Comparison of ENCODE assay signal across 11 mouse cellular contexts in genomic region chr13:98832451-98833450, GRCm38 (mm10). TPM values are rescaled to one million over a fixed set of nuclear protein-coding genes. Genes with fewer than 3 reads are reported as not detected.
DNase-seq lines count a peak whose midpoint lies in the region; ATAC-seq and TF ChIP-seq lines count a peak whose summit lies in the region.
"Had no signal": no experiment of that assay in that cellular context is flagged by ENCODE, and none has a peak within 500 bp of the region (broad histone marks: within the 10 kb centered on the region; RNA-seq: fewer than 3 reads in every experiment).

No protein-coding gene starts in this region.

- peak; percentile 29 to 44 for DNase-seq in spleen, postnatal 36 days (ENCODE audit: low spot score in 2 of 2)
- no peak for DNase-seq in spleen, adult 18-20 months
- DNase-seq in ES-CJ7 (ENCODE audit: low read depth, low spot score): peak; percentile 31
- DNase-seq in induced T-regulatory cell, adult 2 months (ENCODE audit: low read depth): peak; percentile 59
- peak; percentile 63 for DNase-seq in splenic B cell, adult 2 months (ENCODE audit: low read depth, low spot score)
- no peak for DNase-seq in right cerebral cortex, postnatal 4 days
- DNase-seq: adrenal gland, adult 2 months; kidney, adult 2 months had no signal

- TF ChIP-seq CTCF in intestine, postnatal 0 days (IDR thresholded peaks at IDR 0.05; ENCODE audit: low read depth): no peak

- H3K4me2 ChIP-seq in intestine, postnatal 0 days (replicated peaks; ENCODE audit: low read depth): no peak overlapping the region
- H3K4me2 ChIP-seq: limb, embryonic 12.5 days had no signal

- H3K9ac ChIP-seq in intestine, postnatal 0 days (ENCODE audit: low read depth, low read length): no peak overlapping the region
- H3K9ac ChIP-seq: limb, embryonic 12.5 days had no signal

- WGBS in intestine, postnatal 0 days: 75% methylated on average over 10 of the region's 10 CpGs

- H3K9me3 ChIP-seq in intestine, postnatal 0 days (ENCODE audit: control insufficient read depth): no peaks in the 10 kb centered on the region
- H3K9me3 ChIP-seq: hindbrain, embryonic 10.5 days; limb, embryonic 12.5 days had no signal

- H3K4me3 ChIP-seq in intestine, postnatal 0 days (ENCODE audit: low read depth, low read length): no peak overlapping the region
- H3K4me3 ChIP-seq: hindbrain, embryonic 10.5 days; limb, embryonic 12.5 days had no signal

- no peak for ATAC-seq in intestine, postnatal 0 days

- H3K36me3 ChIP-seq in splenic B cell, adult 2 months (ENCODE audit: control insufficient read depth, insufficient read depth, low read length, poor library complexity, severe bottlenecking): no peaks in the 10 kb centered on the region
- peaks cover 10% of the 10 kb centered on the region for H3K36me3 ChIP-seq in intestine, postnatal 0 days (ENCODE audit: control insufficient read depth, insufficient read depth)

- no peaks in the 10 kb centered on the region for H3K4me1 ChIP-seq in intestine, postnatal 0 days (replicated peaks; ENCODE audit: control insufficient read depth, insufficient read depth, low read length)
- H3K4me1 ChIP-seq: hindbrain, embryonic 10.5 days; limb, embryonic 12.5 days had no signal

- no peaks in the 10 kb centered on the region for H3K27me3 ChIP-seq in splenic B cell, adult 2 months (ENCODE audit: control insufficient read depth, insufficient read depth, low read length, poor library complexity, severe bottlenecking)
- no peaks in the 10 kb centered on the region for H3K27me3 ChIP-seq in intestine, postnatal 0 days (replicated peaks; ENCODE audit: control insufficient read depth, insufficient read depth, low read length)
- H3K27me3 ChIP-seq: limb, embryonic 12.5 days had no signal

- H3K27ac ChIP-seq in intestine, postnatal 0 days (ENCODE audit: low read depth, low read length): no peak overlapping the region; the same call in 1 of the 2 replicates
- H3K27ac ChIP-seq: hindbrain, embryonic 10.5 days; limb, embryonic 12.5 days had no signal

RNA-seq across cellular contexts. Expression of gene Fcho2, which starts 17.5 kb away (rescaled TPM):
- polyA plus RNA-seq in intestine, postnatal 0 days (2015; fragmentation: Nextera tagmentation; extraction: Ambion mirVana): 24.7 and 30.3 TPM in 2 replicates

Comparison
In these comparisons a context has a peak if more than half of its experiments do, and no peak if none do; other contexts are left out.
1. DNase-seq: peak in spleen, postnatal 36 days (2 of 2), ES-CJ7 (single experiment), induced T-regulatory cell, adult 2 months (single experiment) and splenic B cell, adult 2 months (single experiment); none in spleen, adult 18-20 months (0 of 2) and right cerebral cortex, postnatal 4 days (single experiment).